Mouse (Mus musculus) MEL (cell line): ENCODE data around the gene Rpl4. TPM values are rescaled to one million over a fixed set of nuclear protein-coding genes. Genes with fewer than 3 reads are reported as not detected.

ENCODE experiments used
- DNase-seq: peaks from one replicate; pipeline ENCODE4 v3.0.0; 2011; ENCODE audit warnings: low read depth, low spot score
- H3K27ac ChIP-seq: 2 replicates; pipeline ENCODE4 v1.5.1; 2012; ENCODE audit warnings: low read depth, mild to moderate bottlenecking, control low read depth, low read length, moderate library complexity; ENCODE audit not compliant: control insufficient read depth
- H3K27me3 ChIP-seq, 2 experiments: fragments of 150-350 bp in 1 of 2; sonication (generic) in 1 of 2; 2 replicates each; pipeline ENCODE4 v1.6.1; 2012; ENCODE audit warnings: low read length in 2 of 2, mild to moderate bottlenecking in 2 of 2, improper control_type of control experiment in 1 of 2, moderate library complexity in 1 of 2; ENCODE audit not compliant: insufficient read depth in 2 of 2, control insufficient read depth in 1 of 2
- H3K36me3 ChIP-seq, 2 experiments: 2 replicates each; pipeline ENCODE4 v1.6.1; 2012 to 2014; ENCODE audit warnings: low read length in 2 of 2, improper control_type of control experiment in 1 of 2, inconsistent platforms in 1 of 2, mild to moderate bottlenecking in 1 of 2; ENCODE audit not compliant: insufficient read depth in 2 of 2, control insufficient read depth in 1 of 2
- H3K4me1 ChIP-seq, 2 experiments: fragments of 150-350 bp in 1 of 2; sonication (generic) in 1 of 2; 2 replicates each; pipeline ENCODE4 v1.6.1; 2012; ENCODE audit warnings: low read length in 2 of 2, improper control_type of control experiment in 1 of 2, mild to moderate bottlenecking in 1 of 2; ENCODE audit not compliant: insufficient read depth in 2 of 2, control insufficient read depth in 1 of 2
- H3K4me3 ChIP-seq, 2 experiments: fragments of 150-350 bp in 1 of 2; sonication (generic) in 1 of 2; 2 replicates each; pipeline ENCODE4 v1.5.1; 2012; ENCODE audit warnings: low read depth in 2 of 2, low read length in 2 of 2, mild to moderate bottlenecking in 2 of 2, moderate library complexity in 2 of 2, control low read depth in 1 of 2, improper control_type of control experiment in 1 of 2; ENCODE audit not compliant: control insufficient read depth in 1 of 2, insufficient read depth in 1 of 2
- H3K79me2 ChIP-seq: 2 replicates; pipeline ENCODE4 v1.6.1; 2012; ENCODE audit warnings: mild to moderate bottlenecking, low read length, moderate library complexity; ENCODE audit not compliant: control insufficient read depth, poor library complexity, insufficient read depth
- H3K9ac ChIP-seq: 2 replicates; pipeline ENCODE4 v1.6.1; 2012; ENCODE audit warnings: low read depth, mild to moderate bottlenecking, control low read depth, low read length, moderate library complexity; ENCODE audit not compliant: control insufficient read depth, poor library complexity, severe bottlenecking
- H3K9me3 ChIP-seq: fragments of 150-350 bp; sonication (generic); replicated peaks from 2 replicates; pipeline ENCODE4 v1.6.1; 2012; ENCODE audit warnings: mild to moderate bottlenecking, low read length, improper control_type of control experiment, moderate library complexity; ENCODE audit not compliant: insufficient read depth
- CHD2 ChIP-seq: IDR thresholded peaks from 2 replicates; pipeline ENCODE4 v1.6.1; 2011; ENCODE audit warnings: low read length, improper control_type of control experiment
- GABPA ChIP-seq: IDR thresholded peaks from 2 replicates; pipeline ENCODE4 v1.6.1; 2012; ENCODE audit warnings: low read depth, mild to moderate bottlenecking, inconsistent platforms, low read length, improper control_type of control experiment, moderate library complexity
- HCFC1 ChIP-seq: IDR thresholded peaks from 2 replicates; pipeline ENCODE4 v1.6.1; 2012; ENCODE audit warnings: low read depth, mild to moderate bottlenecking, inconsistent platforms, low read length, improper control_type of control experiment, moderate library complexity
- JUND ChIP-seq: IDR thresholded peaks from 2 replicates; pipeline ENCODE4 v1.6.1; 2011; ENCODE audit warnings: low read depth, mild to moderate bottlenecking, improper control_type of control experiment, low read length
- KAT2A ChIP-seq: conservative IDR thresholded peaks from 2 replicates; pipeline ENCODE4 v1.6.1; 2012; ENCODE audit warnings: low read depth, low read length, improper control_type of control experiment, inconsistent platforms
- MAFK ChIP-seq: IDR thresholded peaks from 2 replicates; pipeline ENCODE4 v1.6.1; 2011; ENCODE audit warnings: low read depth, mild to moderate bottlenecking, low read length, improper control_type of control experiment, borderline replicate concordance
- MAZ ChIP-seq: IDR thresholded peaks from 2 replicates; pipeline ENCODE4 v1.6.1; 2012; ENCODE audit warnings: low read depth, mild to moderate bottlenecking, inconsistent platforms, low read length, improper control_type of control experiment
- MYB ChIP-seq: IDR thresholded peaks from 2 replicates; pipeline ENCODE4 v1.6.1; 2011; ENCODE audit warnings: mild to moderate bottlenecking, low read depth, low read length, improper control_type of control experiment
- MYC ChIP-seq: IDR thresholded peaks from 2 replicates; pipeline ENCODE4 v1.6.1; 2011; ENCODE audit warnings: low read depth, mild to moderate bottlenecking, low read length, improper control_type of control experiment, moderate library complexity
- NELFE ChIP-seq: IDR thresholded peaks from 2 replicates; pipeline ENCODE4 v1.6.1; 2011; ENCODE audit warnings: low read depth, low read length, improper control_type of control experiment
- POLR2AphosphoS2 ChIP-seq: IDR thresholded peaks from 2 replicates; pipeline ENCODE4 v1.6.1; 2011; ENCODE audit warnings: low read length, improper control_type of control experiment
- SMC3 ChIP-seq: IDR thresholded peaks from 2 replicates; pipeline ENCODE4 v1.6.1; 2011; ENCODE audit warnings: low read depth, low read length, improper control_type of control experiment
- TAL1 ChIP-seq: IDR thresholded peaks from 2 replicates; pipeline ENCODE4 v1.6.1; 2012; ENCODE audit warnings: mild to moderate bottlenecking, inconsistent platforms, low read length, moderate library complexity, mixed read lengths
- USF1 ChIP-seq: IDR thresholded peaks from 2 replicates; pipeline ENCODE4 v1.6.1; 2014; ENCODE audit warnings: low read depth, mild to moderate bottlenecking, inconsistent platforms, low read length, improper control_type of control experiment, moderate library complexity
- USF2 ChIP-seq, 2 experiments: IDR thresholded peaks; 2 replicates each; pipeline ENCODE4 v1.6.1; 2011 to 2012; ENCODE audit warnings: improper control_type of control experiment in 2 of 2, low read length in 2 of 2, borderline replicate concordance in 1 of 2, inconsistent platforms in 1 of 2, low read depth in 1 of 2, mild to moderate bottlenecking in 1 of 2; ENCODE audit not compliant: insufficient read depth in 1 of 2
- ZC3H11A ChIP-seq: IDR thresholded peaks from 2 replicates; pipeline ENCODE4 v1.6.1; 2012; ENCODE audit warnings: low read depth, mild to moderate bottlenecking, inconsistent platforms, low read length, improper control_type of control experiment
- ZKSCAN1 ChIP-seq: IDR thresholded peaks from 2 replicates; pipeline ENCODE4 v1.6.1; 2012; ENCODE audit warnings: low read depth, mild to moderate bottlenecking, inconsistent platforms, low read length, improper control_type of control experiment, moderate library complexity
- ZNF384 ChIP-seq: IDR thresholded peaks from 2 replicates; pipeline ENCODE4 v1.6.1; 2012; ENCODE audit warnings: low read depth, mild to moderate bottlenecking, inconsistent platforms, low read length, improper control_type of control experiment
- polyA plus RNA-seq, 2 experiments: library from polyadenylated mRNA; stranded (reverse) in 1 of 2; unstranded in 1 of 2; fragments of >175 nt in 1 of 2; fragments of >200 nt in 1 of 2; gene quantifications; 2 replicates each; pipeline versions ENCODE4 v1.2.1 to v1.2.4; 2012; ENCODE audit warnings: low replicate concordance in 2 of 2, low read depth in 1 of 2; ENCODE audit not compliant: insufficient read length in 2 of 2, insufficient read depth in 1 of 2, missing spikeins in 1 of 2
- total RNA-seq: library from RNA; depleted of rRNA; stranded (reverse); fragments of 300-350 nt; gene quantifications from 2 replicates; pipeline ENCODE4 v1.2.3, GENCODE M21; 2012

Gene Rpl4
- total and polyA plus RNA-seq, 3 experiments, result 124 to 3,157 (median 1,761) TPM

- Histone ChIP-seq H3K4me1 (peaks cover 0 to 3% of the 10 kb centered on the region in 2 experiments; a peak in 1 of 4 replicates), H3K36me3 (no peaks in the 10 kb centered on the region), H3K4me3 (no peak overlapping the region), H3K27ac (no peak overlapping the region), H3K9me3 (no peaks in the 10 kb centered on the region), H3K9ac (no peak overlapping the region), H3K27me3 (no peaks in the 10 kb centered on the region), H3K79me2 (no peaks in the 10 kb centered on the region)
- no peak for DNase-seq
- TF ChIP-seq GABPA, result no peak
- no peak for TF ChIP-seq MYC
- TF ChIP-seq ZNF384, result no peak
- TF ChIP-seq MAFK, result no peak
- TF ChIP-seq POLR2AphosphoS2, result no peak
- TF ChIP-seq USF1, result no peak
- TF ChIP-seq MYB, result no peak
- TF ChIP-seq NELFE, result no peak
- no peak for TF ChIP-seq ZKSCAN1
- TF ChIP-seq, all 39 proteins: peak for 0
These were observed 47.1 kb upstream of the Rpl4 start for GRCm38 (mm10) chr9:64126121-64126520.

- TF ChIP-seq JUND (no peak), SMC3 (no peak), NELFE (no peak), MYB (no peak), HCFC1 (no peak), CHD2 (no peak), ZC3H11A (no peak), TAL1 (no peak), KAT2A (no peak), MAZ (no peak), USF2 (IDR thresholded peaks at IDR 0.05; ENCODE audit: borderline replicate concordance in 1 of 2, insufficient read depth in 1 of 2, low read depth in 1 of 2, low read length in 2 of 2) (no peak), ZKSCAN1 (no peak)
- Histone ChIP-seq H3K27ac (no peak overlapping the region), H3K79me2 (no peaks in the 10 kb centered on the region), H3K9ac (no peak overlapping the region), H3K27me3 (no peaks in the 10 kb centered on the region), H3K9me3 (no peaks in the 10 kb centered on the region), H3K36me3 (no peaks in the 10 kb centered on the region; a peak in 1 of 4 replicates), H3K4me3 (no peak overlapping the region), H3K4me1 (no peaks in the 10 kb centered on the region)
- DNase-seq, result no peak
These were observed 41.6 kb upstream of the Rpl4 start for GRCm38 (mm10) chr9:64131623-64132022.
